Mouse (Mus musculus): ENCODE data around the gene Pde6c. TPM values are rescaled to one million over a fixed set of nuclear protein-coding genes. Genes with fewer than 3 reads are reported as not detected.
A peak's percentile ranks its signal among the peaks of the same experiment; 100 is the strongest.

The Pde6c gene
- total RNA-seq, 2 experiments from 2014 or later = not detected

DNA sequence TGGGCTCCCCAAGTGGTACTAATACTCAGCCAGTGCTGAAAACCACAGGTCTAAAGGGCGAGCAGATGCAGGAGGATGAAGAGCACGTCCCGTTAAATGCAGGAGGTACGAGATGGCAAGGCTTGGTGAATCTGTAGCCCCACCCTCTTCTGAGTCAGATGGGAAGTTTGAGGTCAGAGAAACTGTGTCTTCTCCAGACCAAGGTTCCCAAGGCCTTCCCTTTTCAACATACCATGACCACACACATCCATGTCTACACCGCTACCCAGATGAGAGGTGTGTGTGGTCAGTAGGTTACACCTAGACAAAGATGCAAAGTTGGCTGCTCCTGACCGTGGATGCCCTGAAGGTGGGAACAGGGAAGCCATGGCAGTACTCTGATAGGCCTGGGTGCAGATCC lies 2.2 kb downstream of the Pde6c start:
- peak; percentile 30 for ATAC-seq (ENCODE audit: poor library complexity, severe bottlenecking)

DNA sequence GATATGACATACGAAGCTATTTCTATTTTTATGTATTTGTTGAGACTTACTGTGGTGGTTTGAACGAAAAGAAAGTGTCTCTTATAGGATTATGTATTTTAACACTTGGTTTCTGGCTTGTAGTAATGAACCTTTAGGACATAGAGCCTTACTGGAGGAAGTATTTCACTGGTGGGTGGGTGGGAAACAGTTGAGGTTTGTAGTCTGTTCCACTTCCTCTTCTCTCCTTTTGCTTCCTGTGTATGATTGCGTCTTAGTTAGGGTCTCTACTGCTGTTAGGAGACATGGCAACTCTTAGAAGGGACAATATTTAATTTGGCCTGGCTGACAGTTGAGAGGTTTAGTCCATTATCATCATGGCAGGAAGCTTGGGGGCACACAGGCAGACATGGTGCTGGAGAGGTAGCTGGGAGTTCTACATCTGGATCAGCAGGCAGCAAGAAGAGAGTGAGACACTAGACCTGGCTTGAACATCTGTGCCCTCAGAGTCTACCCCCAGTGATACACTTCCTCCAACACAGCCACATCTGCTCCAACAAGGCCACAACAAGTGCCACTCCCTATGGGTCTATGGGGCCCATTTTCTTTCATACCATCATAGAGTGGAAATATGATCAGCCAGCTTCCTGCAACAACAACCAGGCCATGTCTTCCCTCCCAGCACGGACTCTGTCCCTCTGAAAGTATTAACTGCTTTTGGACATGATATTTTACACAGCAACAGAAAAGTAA lies 11.1 kb downstream of the Pde6c start:
- ATAC-seq (ENCODE audit: poor library complexity, severe bottlenecking) = peak; percentile 75

DNA sequence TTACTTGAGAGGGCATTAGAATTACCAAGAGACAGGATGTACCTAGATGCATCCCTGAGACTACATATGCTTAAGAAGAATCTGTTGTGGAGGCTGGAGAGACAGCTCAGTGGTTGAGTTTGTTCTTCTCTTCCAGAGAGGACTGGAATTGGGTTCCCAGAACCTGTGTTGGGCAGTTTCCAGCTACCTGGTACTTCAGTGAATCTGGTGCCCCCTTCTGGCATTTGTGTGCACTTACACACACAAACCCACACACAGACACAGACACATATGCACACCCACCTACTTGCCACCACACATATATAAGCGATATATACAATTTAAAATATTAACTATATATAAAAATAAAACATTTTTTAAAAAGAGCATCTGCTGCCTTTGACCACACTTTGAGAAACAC lies 23.7 kb downstream of the Pde6c start:
- no peak for ATAC-seq (ENCODE audit: poor library complexity, severe bottlenecking)

DNA sequence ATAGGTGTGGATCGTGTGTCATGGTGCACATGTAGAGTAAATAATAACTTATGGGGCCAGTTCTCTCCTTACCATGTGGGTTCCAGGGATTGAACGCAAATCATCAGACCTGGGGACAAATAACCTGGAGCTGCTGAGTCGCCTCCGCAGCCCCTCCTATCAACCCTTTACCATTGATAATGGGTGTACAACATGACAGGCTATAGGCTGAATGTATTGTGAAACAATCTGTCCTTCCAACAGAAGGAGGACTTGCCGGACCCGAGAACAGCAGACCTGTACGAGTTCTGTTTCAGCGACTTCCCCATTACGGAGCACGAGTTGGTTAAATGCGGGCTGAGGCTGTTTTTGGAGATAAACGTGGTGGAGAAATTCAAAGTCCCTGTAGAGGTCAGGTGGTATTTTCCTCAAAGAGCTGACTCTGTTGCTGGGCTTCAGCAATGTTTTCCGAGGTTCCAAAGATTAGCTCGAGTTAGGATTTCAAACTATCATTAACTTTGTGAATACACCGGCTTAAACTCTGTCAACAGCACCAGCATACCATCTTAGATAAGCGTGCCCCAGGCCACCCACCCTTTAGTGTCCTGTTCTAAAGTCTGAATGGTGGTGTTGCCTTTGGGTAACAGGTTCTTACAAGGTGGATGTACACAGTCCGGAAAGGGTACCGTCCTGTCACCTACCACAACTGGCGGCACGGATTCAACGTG lies 29.2 kb downstream of the Pde6c start:
- no peak for ATAC-seq (ENCODE audit: poor library complexity, severe bottlenecking)

DNA sequence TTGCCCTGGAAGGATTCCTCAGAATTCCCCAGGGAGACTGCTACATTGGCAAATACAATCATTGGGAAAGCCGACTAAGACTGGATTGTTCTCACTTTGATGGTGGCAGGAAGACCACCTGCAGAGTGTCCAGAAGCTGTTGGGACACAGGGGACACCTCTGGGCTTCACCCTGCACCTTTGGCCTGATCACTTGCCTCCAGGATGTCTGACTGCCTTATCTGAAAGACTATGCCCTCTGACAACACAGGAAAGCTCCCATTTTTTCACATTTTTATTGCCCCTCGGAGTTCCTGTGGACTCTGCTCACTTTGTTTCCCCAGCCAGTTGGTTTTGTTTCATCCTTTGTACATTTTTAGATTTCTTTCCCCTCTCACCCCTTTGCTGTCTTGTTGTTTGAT lies 32.1 kb downstream of the Pde6c start:
- ATAC-seq (ENCODE audit: poor library complexity, severe bottlenecking) = no peak

DNA sequence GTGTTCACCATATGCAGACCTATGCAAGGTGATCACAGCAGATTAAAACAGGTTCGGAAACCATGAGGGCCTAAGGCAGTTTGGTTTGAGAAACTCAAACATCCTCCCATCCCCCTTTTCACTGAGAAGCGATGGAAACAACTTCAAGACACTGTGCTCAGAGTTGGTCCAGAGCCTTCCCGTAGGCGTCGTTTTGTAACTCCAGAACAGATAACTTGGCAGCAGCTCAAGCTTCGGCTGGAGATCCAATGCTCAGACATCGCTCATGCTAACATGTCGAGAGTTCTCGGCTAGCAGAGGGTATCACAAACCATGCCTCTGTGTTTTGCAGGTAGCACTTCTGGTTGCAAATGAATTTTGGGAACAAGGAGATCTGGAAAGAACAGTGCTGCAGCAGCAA lies 47.1 kb downstream of the Pde6c start:
- ATAC-seq (ENCODE audit: poor library complexity, severe bottlenecking) = no peak

DNA sequence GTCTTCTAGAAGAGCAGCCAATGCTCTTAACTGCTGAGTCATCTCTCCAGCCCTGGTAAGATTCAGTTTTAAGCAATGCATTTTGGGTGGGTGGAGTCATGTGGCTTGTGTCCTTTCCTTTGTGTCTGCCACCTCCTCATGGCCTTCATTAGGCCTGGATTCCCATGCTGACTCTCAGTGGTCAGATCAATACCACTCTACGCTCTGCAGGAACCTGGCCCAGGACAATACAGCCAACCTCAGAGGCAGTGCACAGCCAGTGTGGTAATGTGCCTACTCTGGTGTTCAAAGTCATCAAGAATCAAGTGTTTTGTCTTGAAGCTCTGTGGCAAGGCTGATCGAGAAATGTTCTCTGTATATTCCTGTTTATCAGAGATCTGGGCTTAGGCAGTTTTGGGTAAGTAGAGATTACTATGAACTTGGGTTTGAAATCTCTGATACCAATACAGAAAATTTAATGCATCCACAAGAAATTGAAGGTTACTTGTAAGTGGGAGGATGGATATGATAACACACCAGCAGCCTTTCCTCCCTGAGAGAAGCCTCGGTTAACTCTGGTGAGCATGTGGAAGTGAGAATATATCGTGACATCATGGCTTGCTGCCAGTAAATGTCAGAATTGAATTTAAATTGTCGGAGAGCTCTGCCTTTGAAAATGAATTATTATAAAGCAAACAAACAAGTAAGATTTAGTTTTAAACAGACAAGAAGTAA lies 54.2 kb downstream of the Pde6c start:
- no peak for ATAC-seq (ENCODE audit: poor library complexity, severe bottlenecking)

DNA sequence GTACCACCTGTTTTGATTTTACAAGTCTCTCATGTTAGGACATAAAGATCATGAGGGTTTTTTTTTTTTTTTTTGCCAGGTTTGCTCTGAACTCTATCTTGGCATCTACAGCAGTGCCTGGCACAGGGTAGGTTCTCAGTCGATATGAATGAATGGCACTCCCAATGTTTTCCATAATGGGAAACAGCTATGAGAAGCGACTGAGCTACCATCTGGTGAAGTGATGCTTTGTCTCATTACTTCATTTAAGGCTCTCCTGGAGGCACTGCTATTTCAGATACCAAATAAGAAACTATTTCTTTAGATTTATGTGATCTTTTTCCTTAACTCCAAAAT lies 54.7 kb downstream of the Pde6c start:
- no peak for ATAC-seq (ENCODE audit: poor library complexity, severe bottlenecking)

DNA sequence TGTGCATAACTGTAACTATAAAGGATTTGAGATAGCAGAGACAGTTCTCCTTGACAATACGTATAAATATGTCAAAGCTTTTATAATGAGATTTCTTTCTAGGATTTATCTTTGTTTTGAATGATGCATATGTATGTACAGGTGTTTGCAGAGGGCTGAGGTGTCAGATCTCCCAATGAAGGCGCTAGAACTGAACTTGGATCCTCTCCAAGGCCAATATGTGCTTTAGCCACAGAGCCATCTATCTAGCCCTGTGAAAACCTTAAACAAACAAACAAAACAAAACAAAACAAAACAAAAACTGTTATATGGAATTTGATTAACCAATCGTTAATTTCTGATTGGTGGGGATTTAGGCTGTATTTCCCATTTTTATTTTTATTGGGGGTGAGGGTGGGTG lies 58.0 kb downstream of the Pde6c start:
- ATAC-seq (ENCODE audit: poor library complexity, severe bottlenecking) = no peak

DNA sequence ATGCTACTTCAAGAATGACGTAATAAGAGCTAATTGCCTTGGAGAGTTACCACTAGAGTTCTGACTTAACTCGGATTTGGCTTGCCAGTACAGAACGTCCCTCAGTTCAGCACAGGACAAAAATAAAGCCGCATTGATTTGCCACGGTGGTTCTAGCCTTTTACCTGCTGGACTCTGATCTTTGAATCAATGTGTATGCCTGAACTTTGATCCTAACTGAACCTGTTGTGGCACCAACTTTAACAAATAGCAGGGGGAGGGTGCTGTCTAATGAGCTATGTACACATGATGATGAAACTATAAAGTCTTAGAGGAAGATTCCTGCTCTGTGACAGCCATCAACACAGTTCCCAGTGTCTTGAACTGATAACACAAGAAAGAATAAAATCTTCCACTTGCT lies 58.9 kb downstream of the Pde6c start:
- ATAC-seq (ENCODE audit: poor library complexity, severe bottlenecking) = no peak

DNA sequence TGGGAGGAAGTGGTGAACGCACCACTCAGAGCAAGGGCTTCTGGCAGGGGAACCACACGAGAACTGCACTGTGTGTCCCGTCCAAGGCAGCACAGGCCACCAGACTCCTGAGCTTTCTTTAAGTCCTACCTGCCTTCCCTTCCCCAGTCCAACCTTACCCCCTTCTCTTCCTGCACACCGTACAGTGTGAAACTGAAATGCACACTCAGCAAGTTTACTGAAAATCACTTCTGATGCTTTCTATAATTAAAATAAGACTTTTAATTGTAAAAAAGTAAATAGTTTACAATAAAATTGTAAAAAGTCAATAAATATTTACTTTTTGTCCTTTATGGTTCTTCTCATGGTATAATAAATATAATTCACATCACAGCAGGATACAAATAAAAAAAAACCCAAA lies 62.7 kb downstream of the Pde6c start:
- no peak for ATAC-seq (ENCODE audit: poor library complexity, severe bottlenecking)

DNA sequence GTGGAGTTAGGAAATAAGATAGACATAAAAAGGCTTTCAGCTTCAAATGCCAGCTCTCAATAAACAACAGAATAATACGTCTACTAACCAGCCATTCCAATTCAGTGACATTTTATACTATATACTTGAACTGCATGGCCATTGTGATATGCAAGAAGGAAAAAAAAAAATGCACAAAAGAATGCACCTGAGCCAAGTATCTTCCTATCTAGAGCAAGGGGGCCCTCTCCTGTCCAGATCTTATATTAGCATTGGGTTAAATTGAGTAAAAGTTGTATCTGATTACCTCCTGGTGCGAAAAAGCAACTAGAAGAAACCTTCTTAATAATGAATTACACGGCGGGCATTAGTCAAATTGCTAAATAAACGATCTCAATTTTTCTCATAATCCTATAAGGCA lies 66.2 kb downstream of the Pde6c start:
- no peak for ATAC-seq (ENCODE audit: poor library complexity, severe bottlenecking)

DNA sequence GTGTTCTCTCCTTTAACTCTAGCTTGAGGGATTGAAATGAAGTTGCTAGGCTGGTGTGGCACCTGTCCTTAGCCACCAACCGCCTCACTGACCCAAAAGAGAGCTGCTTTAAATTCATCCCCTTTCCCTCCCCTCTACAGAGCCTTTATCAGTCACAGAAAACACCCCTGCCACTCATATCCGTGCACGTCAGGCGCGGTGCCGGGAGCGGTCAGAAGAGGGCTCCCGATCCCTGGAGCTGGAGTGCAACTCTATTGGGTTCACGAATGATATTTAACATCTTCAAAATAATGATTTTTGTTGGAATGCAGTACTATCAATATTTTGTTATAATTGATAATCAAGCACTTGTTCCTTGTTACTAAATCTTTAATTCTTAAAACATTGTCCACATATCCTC lies 74.1 kb downstream of the Pde6c start:
- ATAC-seq (ENCODE audit: poor library complexity, severe bottlenecking) = no peak

DNA sequence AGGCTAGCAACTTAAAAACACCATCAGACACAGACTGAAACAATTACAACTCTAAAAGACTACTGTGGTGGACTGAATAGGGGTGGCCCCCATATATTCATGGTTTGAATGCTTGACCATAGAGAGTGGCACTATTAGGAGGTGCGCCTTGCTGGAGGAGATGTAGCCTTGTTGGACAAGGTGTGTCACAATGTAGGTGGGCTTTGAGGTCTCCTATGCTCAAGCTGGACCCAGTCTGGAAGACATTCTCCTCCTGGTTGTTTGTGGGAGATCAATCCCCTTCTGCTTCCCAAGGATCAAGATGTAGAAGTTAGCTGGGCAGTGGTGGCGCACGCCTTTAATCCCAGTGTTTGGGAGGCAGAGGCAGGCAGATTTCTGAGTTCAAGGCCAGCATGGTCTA lies 85.1 kb downstream of the Pde6c start:
- ATAC-seq (ENCODE audit: poor library complexity, severe bottlenecking) = no peak

DNA sequence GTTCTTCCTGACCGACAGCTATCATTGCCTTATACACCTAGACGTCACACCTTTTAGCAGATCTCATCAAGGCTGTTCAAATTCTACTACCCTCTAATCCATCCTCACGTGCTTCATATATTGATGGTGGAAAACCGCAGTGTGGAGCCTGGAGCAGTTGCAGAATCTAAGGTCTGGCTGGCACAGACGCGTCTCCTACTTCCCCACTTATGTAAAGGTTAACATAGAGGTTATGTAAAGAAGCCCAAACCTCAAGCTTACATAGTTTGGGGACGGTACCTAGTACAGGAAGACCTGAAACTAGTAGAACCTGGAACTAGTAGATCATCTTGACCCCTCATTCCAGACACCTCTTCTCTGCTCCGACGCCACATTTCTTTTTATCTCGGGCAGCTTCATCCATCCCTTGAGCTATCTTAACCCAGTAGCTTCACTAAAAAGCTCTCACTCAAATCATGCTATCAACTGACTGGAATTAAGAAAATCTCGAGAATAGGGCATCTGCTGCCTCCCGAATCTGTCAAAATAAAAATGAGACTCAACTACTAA lies 90.8 kb downstream of the Pde6c start:
- peak; percentile 36 for ATAC-seq (ENCODE audit: poor library complexity, severe bottlenecking)

DNA sequence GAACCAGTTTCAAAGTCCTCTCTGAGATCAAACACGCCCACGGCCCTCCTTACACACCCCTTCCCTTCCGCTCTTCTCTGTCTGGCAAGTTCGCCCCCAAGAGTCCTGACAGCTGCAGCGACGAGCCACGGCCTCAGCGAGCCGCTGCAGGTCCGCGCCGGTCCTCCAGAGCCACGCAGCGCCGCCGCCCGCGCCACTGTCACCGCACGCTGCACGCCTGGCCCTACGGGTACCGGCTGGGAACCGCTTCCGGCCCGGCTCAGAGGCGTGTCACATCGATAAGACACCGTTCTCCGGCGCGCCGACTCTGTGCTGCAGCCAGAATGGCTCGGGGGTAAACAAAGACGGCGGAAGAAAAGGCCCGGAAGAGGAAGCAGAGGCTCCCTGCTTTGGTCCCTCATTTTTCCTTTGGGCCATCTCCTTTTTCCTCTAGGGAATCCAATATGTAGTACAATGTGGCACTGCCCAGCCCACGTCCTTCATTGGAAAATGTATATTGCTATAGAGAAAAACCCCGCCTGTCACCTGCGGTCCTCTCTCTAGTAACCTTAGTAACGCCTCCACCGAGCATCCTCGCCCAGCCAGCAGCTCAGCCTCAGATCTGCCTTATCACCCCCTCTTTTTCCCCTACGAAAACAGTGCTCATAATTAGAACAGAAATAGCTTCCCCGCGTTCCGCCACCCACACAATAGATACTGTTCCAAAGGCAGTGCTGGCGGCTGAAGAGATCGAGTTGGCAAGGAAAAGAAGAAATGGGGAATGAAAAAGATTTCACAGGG lies 91.5 kb downstream of the Pde6c start, which contains the start of gene Fra10ac1:
Gene Fra10ac1 (minus strand): TSS at position 252 of the 780 bp plus-strand sequence.
- ATAC-seq (ENCODE audit: poor library complexity, severe bottlenecking) = peak; percentile 99

DNA sequence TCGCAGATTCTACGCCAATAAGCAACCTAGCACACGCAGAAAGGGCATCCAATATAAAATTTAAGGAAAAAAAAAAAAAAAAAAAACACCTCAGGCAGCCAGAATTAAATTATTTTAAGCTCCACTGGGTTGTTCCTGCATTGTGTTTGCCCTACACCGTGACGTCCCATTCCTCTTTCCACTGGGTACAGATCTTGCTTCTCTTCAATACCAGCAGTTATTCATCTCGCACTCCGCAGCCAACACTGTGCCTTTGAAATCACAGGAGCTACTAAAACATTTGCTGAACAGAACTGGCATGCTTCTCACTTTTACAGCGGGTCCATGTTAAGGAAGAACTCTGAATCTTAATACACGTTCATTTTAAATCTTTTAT lies 92.1 kb downstream of the Pde6c start:
- ATAC-seq (ENCODE audit: poor library complexity, severe bottlenecking) = no peak

DNA sequence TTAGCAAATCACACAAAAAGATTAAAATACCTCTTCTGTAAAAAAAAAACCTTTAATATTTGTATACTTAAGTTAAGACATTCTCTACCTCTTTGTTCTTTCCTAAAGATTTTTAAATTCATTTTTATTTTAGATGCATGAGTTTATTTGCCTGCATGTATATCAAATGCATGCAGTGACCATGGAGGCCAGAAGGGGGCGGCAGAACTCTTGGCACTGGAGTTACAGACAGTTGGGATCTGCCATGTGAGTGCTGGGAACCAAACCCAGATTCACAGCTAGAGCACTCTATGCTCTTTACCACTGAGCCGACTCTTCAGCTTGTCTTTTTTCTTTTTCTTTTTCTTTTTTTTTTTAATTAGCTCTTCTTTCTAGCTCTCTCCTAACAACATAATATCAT lies 96.1 kb downstream of the Pde6c start:
- no peak for ATAC-seq (ENCODE audit: poor library complexity, severe bottlenecking)

DNA sequence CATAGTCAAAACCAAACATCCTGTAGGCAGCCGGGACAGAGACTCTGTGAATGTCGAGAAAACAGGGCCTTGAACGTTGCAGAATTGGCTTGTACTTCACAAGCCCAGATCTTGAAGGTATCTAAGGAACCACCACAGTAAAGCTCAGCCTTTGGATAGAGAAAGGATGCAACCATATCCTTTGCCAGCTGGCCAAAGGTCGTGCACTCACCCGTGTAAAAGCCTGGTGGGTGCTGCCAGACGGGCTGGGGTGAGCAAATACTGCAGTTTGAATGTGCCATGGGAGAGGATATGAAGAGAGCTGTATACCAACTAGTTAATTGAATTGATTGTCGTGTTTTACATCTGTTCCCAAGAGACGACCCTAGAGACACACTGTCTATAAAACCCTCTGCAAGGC lies 99.5 kb downstream of the Pde6c start:
- no peak for ATAC-seq (ENCODE audit: poor library complexity, severe bottlenecking)

DNA sequence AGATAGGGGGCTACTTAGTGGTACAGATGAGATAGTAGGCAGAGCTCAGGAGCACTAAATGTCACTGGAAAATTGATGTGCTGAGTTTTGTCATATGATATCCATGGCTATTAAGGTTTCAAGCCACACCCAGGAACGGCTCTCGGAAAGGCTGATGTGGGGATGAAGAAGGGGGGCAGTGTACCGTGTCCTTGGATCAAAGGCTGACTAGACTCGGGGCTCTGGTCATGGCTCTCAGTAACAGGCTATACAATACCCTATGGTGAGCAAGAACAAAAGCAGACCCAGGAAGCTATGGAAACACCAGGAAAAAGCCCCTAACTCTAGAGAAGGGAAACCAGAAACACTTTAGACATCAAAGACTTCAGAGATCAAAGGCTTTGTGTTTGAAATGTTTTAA lies 99.9 kb downstream of the Pde6c start:
- no peak for ATAC-seq (ENCODE audit: poor library complexity, severe bottlenecking)

Measured in megakaryocyte, adult 5-6 weeks (primary cell).